Mouse (Mus musculus) brain, embryonic 18.5 days (tissue): ENCODE results near the gene Alg9.

Source experiments
- DNase-seq: peaks from one replicate; pipeline ENCODE4 v3.0.0-alpha.2; 2012; ENCODE audit warnings: low read depth, low spot score

Gene Alg9

DNA sequence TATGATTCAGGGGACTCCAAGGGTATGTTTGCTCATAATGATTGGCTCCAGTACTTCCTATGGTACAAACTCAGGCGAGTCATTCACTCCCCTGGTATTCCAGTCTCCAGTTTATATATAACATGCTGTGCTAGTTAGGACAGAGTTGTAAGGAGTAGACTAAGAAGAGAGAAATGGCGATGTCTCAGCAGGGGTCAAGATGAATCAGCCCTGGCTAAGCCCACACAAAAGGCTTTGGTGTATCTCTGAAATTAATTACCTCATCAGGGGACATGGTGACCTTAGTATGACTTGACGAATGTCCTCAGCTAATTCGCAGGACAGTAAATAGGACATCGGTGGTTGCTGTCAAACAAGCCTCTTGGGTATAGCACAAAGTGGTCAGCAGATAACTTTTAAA lies 18.1 kb upstream of the Alg9 start:
- DNase-seq = no peak

DNA sequence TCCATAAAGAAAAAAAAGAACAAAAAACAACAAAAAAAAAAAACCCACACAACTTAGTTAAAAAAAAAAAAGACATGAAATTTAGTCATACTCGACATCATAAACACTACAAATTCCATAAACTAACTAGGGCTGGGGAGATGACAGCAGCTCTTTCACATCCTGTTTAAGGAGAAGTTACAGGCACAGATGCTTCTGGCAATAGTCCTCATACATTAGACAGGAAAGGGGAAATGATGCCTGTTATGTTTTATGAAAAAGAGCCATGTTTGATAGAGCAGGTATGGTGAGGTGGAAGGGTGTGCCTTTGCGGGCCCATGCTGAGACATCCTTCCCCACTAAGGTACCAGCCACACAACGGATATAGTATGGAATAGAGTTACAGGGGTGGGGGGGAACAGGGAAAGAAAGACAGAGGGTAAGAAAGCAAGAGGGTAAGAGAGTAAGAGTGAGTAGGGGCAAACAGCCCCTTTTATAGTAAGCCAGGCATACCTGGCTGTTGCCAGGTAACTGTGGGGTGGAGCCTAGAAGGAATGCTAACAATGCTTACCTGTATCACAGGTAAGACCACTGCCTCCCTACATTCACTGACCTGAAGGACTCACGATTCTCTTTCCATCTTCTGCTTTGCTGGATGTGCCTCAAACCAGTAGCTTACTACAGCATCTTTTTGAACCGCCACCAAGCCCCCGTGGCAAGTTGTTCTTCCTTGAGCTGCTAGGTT lies 13.1 kb upstream of the Alg9 start:
- DNase-seq = no peak

DNA sequence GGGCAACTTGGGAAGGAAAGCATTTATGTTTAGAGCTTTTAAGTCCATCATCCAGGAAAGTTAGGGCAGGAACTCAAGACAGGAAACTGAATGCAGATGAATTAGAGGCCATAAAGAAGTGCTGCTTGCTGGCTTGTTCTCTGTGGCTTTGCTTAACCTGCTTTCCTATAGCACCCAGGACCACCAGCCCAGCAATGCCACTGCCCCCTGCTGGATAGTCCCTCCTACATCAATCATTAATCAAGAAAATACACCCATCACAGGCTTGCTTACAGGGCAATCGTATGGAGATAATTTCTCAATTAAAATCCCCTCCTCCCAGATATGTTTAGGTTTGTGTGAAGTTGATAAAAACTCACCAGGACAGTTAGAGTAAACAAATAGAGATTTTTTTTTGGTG lies 11.5 kb upstream of the Alg9 start:
- DNase-seq = no peak

DNA sequence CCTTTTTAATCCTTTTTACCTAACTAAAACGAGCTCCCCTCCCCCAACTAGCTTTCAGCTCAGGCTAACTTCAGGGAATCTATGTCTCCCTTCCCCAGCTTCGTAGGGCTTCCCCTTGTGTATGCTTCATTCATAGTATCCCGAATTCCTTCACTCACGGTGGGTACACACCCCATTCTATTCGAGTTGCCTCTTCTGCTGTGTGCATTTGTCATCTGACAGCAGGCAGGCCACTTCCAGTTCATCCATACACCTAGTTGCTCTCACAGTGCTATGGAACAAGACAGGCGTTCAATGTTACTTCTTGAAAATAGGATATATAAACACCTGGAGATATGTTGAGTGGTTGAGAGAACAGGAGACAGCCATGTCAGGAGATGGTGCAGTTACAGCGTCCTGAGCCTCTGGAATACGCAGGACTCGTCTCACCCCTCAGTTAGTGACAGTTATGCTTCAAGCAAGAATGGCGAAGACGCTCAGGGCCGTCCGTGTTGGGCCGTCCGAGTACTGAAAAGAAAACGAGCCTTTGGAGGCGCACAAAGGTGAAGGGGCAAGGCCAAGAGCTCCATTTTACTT lies 7.2 kb upstream of the Alg9 start:
- no peak for DNase-seq

DNA sequence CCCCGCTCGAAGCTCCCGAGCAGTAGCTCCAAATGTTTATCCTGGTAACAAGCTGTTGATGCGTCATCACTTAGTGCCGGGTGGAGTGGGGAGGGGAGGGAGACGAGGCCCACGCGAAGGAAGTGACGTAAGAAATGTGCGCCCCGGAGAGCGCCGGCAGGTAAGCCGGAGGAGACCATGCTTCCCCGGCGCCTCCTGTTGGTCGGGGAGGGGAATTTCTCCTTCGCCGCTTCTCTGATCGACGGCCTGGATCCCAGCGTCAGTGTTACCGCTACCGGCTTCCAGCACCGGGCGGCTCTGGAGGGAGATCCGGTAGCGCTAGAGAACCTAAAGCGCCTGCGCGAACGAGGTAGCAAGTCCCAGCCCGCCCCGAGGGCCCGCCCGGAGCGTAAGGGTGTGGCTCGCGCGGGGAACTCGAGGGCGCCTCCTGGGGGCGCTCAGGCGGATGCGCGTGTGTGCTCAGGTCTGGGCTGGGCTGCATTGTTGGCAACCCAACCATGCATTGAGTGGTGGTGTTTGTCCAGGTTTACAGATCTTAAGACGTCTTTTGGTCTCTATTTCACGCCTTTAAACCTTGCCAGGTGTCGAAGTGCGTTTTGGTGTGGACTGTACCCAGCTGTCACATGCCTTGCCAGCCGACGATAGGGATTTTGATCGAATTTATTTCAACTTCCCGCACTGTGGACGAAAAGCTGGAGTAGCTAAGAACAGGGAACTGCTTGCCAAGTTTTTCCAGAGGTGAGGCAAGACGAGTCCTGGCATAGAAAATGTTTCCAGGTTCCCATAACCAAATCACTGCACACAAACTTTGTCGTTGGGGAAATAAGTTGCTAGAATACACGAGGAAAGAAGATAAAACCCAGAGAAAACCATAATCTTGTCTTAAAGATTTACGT lies 6.5 kb upstream of the Alg9 start, which contains the start of gene Fdxacb1:
TSS of gene Fdxacb1 (plus strand) at position 130 of the 896 bp plus-strand sequence.
- peak; percentile 96 for DNase-seq

DNA sequence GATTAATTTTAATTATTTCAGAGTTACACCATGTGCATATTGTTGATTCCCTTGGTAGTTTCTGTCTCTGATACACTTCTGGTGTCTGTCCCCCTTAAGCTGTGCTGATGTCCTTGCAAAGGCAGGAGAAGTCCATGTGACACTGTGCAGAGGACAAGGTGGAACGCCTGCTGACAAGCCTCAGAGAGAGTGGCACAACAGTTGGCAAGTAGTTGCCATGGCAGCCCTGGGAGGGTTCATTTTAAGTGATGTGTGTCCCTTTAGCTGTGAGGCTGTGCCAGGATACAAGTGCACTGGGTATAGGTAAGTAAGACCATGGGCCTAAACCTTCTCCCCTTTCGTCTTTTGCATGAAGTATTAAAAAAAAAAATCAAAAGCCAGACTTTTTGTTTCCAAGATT lies 4.8 kb upstream of the Alg9 start:
- DNase-seq = no peak

DNA sequence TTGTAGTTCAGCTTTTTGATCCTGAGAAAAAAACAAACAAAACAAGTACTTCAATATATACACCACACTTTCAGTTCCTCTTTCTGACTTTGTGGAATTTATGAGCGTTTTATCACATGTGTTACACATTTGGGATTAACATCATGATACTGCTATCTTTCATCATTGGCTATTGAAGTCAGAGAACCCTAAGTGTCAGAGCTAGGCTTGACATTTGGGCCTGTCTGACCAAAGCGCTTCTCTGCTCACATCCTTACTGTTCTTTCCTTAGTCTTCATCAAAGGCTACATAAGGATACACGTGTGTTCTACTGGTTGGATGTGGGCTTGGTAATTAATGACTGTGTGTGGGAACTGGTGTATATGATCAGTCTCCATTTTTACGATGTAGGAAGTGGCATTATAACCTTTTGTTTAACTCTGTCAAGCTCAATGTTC lies 775 bp upstream of the Alg9 start:
- no peak for DNase-seq

DNA sequence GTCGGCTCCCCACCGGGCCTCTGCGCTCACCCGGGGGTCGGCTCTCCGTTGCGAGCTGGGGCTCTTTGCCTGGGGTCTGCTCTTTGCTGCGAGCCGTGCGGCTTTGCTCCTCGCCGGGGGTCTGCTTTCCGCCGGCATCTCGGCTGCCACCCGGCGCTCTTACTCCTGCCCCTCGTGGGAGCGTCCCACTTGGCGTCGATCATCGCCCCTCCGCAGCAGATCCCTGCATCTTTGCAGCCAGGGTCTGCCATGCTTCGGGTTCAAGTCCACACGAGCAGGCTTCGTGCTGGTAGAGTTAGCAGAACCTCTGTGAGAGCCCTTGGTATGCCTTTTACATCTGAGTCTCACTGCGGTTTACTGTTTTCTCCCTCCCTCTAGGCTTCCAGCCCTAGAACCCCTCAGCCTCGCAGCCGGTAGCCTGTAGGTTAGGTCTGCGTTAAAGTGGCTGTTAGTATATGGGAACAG lies 875 bp downstream of the Alg9 start:
- DNase-seq = no peak

DNA sequence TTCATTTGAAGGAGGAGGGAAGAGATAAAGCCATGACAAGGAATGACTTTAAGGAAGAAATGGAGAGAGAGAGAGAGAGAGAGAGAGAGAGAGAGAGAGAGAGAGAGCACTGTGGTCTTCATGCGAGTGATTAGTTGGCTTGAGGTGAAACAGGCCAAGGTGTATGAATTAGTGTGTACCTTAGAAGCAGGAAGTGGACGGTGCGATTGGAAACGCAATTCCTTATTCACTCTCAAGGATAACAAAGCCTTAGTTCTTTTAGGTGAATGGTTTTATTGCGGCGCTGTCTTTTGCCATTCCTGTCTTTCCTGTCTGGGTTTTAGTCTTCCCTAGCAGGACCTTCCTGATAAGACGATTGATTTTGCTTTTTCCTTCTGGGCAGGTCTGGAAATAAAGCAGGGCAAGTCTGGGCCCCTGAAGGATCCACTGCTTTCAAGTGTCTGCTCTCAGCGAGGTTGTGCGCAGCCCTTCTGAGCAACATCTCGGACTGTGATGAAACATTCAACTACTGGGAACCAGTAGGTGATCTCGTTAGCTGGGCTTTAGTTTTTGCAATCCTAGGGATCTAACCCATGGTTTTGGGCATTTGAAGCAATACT lies 1.4 kb downstream of the Alg9 start:
- no peak for DNase-seq

DNA sequence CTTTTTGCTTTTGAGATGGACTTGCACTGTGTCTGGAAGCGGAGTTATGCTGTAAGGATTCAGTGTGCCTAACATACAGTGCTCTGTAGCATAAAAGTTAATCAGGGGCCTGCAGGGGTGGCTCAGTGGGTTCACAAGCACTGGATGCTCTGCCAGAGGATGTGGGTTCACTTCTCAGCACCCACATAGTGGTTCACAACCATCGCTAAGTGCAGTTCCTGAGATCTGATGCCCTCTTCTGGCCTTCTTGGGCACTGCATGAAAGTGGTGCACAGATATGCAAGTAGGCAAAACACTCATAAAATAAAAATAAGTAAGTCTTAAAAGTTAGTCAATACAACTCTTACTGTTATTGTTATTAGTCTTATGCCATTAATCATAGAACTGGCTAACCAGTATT lies 7.3 kb downstream of the Alg9 start:
- no peak for DNase-seq

DNA sequence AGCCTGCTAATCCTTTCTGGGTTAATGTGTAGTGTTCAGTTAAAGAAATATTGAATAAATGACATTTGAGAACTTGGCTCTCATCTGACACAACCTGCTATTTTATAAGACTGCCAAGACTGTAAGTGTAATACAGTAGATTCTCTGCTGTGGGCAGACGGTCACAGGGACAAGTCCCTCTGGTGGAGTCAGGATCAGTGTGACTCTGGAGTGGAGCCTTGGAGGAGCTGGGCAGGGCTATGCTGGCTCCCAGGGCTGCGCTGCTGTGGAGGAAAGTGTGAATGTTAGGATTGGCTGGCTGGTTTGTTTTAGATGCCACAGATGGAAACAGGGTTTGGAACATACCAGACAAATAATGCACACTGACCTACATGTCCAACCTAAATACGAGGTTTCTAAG lies 20.4 kb downstream of the Alg9 start:
- no peak for DNase-seq

DNA sequence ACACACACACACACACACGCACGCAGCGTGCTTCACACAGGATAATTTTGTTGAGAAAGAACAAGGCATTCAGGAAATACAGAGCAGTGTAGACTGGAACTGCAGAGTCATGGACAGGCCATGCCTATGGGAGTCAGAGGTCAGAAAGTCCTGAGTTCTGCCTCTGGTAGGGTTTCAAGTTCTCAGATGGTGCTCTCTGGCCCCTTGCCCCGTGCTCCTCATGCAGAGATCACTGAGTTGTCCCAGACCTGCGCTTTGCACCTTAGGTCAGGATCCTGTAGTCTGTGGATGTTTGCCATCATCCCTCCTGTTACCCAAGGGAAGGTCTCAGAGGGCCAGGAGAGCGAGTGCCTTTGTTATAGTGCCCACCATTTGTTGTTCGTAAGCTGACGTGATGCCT lies 22.0 kb downstream of the Alg9 start:
- no peak for DNase-seq

DNA sequence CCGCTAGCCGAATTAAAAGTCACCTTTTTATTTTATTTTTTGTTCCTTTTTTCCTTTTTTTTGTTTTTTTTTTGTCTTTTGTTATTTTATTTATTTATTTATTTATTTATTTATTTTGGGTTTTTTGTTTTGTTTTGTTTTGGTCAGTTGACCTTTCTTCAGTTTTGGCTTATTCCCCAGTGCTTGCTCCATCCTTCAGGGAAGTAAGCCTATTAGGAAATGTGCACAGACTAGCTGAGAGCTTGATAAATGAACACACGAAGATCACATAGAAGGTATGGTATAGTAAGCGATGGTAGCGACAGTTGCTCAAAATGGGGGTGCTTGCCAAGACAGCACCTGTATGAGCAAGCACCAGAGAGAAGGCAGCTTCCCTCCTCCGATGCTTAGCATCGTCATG lies 22.8 kb downstream of the Alg9 start:
- DNase-seq = no peak

DNA sequence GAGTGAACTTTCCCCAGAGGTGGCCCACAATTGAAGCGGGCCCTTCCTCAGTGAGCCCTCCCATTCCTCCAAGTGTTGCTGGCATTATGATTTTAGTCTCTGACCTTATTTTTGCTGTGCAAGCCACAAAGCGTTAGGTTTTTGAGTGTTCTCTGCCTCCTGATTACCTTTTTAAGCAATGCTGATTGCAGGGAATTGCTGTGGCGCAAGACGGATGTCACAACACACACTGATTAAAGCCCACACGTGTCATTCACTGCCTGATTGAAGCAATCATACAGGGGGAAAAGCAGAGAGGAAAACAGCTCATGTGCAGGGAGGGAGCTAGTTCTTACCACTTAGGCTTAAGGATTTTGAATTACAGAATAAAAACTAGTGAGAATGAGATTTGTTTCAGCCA lies 23.5 kb downstream of the Alg9 start:
- DNase-seq = no peak

DNA sequence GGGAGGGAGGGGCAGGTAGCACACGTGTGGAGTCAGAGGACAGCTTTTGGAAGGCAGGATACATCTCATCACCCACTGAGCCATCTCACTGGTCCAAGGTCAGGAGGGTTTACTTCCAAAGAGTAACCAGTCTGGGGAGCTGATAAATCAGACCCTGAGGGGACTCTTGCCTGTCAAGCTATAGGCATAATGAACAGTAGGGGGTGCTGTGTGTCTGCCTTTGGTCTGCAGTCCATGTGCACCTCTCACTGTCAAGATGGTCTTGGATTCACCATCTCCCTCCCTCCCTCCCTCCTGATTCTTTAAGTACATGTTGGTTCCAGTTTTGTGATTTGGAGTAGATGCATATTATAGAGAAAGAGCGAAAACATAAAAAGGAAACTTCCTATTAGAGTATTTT lies 26.2 kb downstream of the Alg9 start:
- DNase-seq = no peak

DNA sequence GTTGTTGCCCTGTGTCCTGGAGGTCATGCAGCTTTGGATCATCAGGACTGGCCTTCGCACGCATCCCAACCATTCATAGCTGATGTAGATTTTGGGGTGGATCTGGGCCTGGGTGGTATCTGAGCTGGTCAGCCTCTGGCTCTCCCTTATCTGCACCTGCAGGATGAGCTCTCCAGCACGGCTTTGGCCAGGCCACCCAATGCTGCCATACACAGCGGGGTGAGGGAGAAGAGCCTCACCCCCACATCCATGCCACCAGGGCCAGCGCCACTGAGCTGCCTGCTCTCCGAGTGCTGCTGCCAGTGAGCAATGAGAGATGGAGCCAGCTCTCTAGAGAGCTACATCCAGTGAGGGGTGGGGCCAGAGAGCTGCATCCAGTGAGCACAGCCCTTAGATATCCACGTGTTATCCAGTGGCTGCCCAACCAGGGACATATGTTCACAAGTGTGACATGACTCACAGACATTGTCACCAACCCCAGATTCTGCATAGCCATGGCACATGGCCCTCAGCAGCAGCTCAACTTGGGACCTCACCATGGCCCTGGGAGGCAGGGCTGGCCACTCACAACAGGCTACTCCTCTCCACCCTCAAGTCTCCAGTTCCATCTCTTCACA lies 28.3 kb downstream of the Alg9 start:
- DNase-seq = no peak

DNA sequence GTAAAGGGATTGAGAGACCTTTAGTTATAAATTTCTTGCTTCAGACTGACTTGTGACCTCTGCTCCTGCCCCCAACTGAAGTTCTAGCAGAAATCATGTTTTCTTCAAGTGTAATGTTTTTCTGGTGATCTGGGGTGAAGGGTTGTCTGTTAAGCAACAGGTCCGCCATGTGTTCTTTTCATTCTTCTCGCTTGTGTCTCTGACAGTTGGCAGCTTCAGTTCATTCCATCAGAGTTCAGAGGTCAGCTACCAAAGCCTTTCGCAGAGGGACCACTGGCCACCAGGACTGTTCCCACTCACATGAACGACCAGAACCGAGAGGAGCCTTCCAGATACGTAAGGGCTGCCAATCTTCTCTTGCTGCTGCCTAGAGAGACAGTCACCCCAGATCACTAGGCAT lies 33.7 kb downstream of the Alg9 start:
- no peak for DNase-seq

DNA sequence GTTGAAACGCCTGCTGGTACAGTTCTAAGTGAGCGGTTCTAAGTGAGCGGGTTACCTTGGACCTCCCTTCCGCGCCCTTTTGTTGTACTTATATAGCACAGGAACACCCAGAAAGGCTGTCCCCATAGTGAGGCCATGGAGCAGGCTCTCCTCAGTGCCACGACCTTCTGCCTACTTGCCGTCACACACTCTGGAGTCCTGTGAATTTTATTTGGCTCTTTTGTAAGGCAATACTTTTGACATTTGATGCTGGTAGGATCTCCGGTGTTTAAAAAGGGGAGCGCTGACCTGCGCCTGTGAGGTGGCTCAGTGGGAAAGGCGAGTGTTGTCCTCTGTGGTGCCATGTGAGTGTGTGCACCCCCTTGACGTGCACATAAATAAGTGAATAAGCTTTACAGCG lies 34.3 kb downstream of the Alg9 start:
- DNase-seq = no peak

DNA sequence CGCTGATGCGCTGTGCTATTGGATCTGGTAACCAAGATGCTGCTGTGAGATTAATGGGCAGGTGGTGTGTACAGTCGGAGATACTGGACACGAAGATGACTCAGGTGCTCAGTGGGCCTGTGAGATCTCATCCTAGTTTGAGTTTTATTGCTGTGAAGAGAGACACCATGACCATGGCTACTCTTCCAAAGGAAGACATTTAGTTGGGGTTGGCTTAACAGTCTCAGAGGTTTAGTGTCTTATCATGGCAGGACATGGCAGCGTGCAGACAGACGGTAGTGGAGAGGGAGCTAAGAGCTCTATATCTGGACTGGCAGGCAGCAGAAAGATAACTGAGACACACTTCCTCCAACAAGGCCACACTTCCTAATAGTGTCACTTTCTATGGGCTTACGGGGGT lies 36.4 kb downstream of the Alg9 start:
- no peak for DNase-seq

DNA sequence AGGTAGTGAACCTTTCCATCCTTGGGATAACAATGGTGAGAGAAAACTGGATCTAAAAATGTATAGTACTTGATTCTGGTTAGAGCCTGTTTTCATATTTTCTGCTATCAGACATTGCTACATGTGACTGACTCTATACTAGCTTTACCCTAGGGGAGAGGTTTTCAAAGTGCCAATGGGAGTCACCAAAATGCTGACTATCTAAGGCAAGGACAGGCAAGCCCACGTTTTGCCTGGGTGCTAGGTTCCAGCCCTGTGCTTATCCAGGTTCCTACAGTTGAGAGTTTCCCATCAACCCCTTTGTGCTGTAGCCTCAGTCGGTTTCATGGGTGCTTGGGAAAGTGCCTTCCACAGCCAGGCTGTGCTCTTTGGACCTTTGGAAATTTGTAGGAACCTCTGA lies 36.9 kb downstream of the Alg9 start:
- DNase-seq = no peak

DNA sequence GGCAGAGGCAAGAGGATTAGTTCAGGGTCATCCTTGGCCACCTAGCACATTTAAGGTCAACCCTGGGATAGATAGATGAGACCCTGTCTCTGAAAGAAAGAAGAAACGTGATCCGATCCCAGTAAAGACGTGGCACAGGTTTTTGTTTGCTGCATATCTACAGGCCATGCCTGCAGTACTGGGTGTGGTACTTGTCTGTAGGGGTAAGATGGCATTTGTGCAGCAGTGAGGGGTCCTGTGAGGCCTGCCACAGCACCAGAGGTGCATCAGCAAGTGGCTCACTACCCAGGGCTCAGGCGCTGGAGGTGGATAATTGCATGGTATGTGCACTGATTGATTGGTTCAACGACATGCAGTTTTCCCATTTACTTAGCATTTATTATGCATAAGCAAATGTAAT lies 39.0 kb downstream of the Alg9 start:
- DNase-seq = no peak

DNA sequence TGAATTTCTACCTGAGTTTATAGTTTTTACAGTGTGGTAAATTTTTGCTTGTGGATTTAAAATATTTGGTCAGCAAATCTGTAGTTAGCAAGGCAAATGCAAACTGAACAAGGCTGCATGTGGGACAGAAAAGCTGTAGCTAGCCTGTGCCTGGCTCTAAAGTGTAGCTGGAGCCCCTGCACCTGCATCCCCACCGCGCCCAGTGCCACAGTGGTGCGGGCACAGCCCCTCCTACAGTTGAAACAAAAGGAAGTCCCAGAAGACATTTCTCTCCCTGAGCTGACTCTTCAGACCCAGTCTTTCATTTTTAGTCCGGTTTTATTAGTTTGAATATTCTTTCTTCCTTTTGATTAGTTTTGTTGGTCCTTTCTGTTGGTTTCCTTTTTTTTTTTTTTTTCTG lies 40.8 kb downstream of the Alg9 start:
- DNase-seq = no peak
